Mouse (Mus musculus) embryonic facial prominence, embryonic 10.5 days (tissue): Measurements from ENCODE around the gene Gm11172. TPM values are rescaled to one million over a fixed set of nuclear protein-coding genes. Genes with fewer than 3 reads are reported as not detected.
A peak's percentile ranks its signal among the peaks of the same experiment; 100 is the strongest.

ENCODE experiments used
- DNase-seq: peaks from one replicate; pipeline ENCODE4 v3.0.0-alpha.2; 2017; ENCODE audit warnings: low spot score
- H3K27ac ChIP-seq: fragments of 300-500 bp; sonication (generic); replicated peaks from 2 replicates; pipeline ENCODE4 v1.5.1; 2016; ENCODE audit warnings: mild to moderate bottlenecking
- H3K27me3 ChIP-seq: fragments of 300-500 bp; sonication (generic); replicated peaks from 2 replicates; pipeline ENCODE4 v1.6.1; 2016; ENCODE audit warnings: low read depth, mild to moderate bottlenecking; ENCODE audit not compliant: poor library complexity, severe bottlenecking
- H3K36me3 ChIP-seq: fragments of 300-500 bp; sonication (generic); replicated peaks from 2 replicates; pipeline ENCODE4 v1.6.1; 2016; ENCODE audit warnings: mild to moderate bottlenecking, moderate library complexity
- H3K4me1 ChIP-seq: fragments of 300-500 bp; sonication (generic); 2 replicates; pipeline ENCODE4 v1.6.1; 2016
- H3K4me3 ChIP-seq: fragments of 300-500 bp; sonication (generic); 2 replicates; pipeline ENCODE4 v1.5.1; 2016; ENCODE audit warnings: mild to moderate bottlenecking, moderate library complexity
- H3K9me3 ChIP-seq: fragments of 300-500 bp; sonication (generic); 2 replicates; pipeline ENCODE4 v1.6.1; 2016; ENCODE audit warnings: mild to moderate bottlenecking
- WGBS: fragments of 180-500 bp; shearing (Covaris S2); methylation state at CpG from one replicate; pipeline ENCODE4 v1.1.7; 2016; 5-methylcytosine and 5-hydroxymethylcytosine counted together
- polyA plus RNA-seq: library from polyadenylated mRNA; unstranded; fragments of >200 nt; fragmentation: Nextera tagmentation; extraction: Ambion mirVana; gene quantifications from 2 replicates; pipeline ENCODE4 v1.2.1, GENCODE M21; 2016

The Gm11172 gene
- polyA plus RNA-seq, 1 experiment from 2014 or later: not detected

DNA sequence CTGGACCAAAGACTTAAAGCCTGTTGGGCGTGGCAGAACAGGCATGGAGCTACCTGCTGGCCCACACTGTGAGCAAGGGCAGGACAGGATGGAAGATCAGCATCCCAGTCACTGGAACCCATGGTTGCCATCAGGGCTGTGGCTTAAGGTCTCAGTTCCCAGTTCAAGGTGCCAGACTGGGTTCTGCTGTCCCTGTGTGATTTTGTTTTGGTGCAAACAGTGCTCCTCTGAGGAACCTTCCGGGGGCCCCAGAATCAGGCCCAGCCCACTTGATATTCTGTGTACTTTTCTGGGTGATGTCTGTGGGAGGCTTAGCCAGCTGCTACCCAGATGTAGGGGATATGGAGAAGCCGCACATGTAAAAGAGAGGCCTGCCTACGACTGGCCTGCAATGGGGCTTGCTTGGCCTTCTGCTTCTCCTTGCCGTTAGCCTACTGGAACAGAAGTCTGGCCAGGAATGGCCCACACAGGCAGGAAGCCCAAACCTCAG is 32.0 kb upstream of the Gm11172 start:
- Histone ChIP-seq H3K4me1 (peaks cover 55% of the 10 kb centered on the region), H3K27ac (peak overlapping the region; percentile 19), H3K9me3 (no peaks in the 10 kb centered on the region), H3K36me3 (no peaks in the 10 kb centered on the region), H3K4me3 (no peak overlapping the region), H3K27me3 (peaks cover 27% of the 10 kb centered on the region)
- WGBS: 81% methylated on average over 5 of the region's 5 CpGs
- no peak for DNase-seq

DNA sequence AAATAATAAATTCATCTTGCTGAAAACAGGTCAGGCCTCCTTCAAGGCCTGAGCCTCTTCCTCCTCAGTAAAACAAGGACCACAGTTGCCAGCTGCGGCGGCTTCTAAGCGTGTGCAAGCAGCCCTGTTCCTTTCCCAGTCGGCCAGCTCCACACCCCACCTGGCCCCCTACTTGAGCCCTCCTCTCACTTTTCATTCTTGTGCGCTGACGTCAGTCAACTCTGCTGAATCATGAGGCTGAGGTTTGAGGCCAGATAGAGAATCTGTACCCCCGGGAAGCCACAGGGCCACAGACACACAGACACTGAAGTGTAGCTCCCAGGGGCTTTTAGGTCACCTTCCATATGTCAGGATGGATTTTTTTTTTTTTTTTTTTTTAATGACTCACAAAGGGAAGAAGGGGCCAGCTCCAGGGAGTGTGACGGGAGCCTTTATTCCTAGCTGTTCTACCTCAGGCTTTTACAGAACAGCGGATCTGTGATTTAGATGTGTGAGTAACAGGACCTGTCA is 30.8 kb upstream of the Gm11172 start:
- WGBS: 37% methylated on average over 9 of the region's 9 CpGs
- H3K27ac ChIP-seq: 0 out of 2 replicates have a peak overlapping the region, but pooled peaks have one; percentile 62

DNA sequence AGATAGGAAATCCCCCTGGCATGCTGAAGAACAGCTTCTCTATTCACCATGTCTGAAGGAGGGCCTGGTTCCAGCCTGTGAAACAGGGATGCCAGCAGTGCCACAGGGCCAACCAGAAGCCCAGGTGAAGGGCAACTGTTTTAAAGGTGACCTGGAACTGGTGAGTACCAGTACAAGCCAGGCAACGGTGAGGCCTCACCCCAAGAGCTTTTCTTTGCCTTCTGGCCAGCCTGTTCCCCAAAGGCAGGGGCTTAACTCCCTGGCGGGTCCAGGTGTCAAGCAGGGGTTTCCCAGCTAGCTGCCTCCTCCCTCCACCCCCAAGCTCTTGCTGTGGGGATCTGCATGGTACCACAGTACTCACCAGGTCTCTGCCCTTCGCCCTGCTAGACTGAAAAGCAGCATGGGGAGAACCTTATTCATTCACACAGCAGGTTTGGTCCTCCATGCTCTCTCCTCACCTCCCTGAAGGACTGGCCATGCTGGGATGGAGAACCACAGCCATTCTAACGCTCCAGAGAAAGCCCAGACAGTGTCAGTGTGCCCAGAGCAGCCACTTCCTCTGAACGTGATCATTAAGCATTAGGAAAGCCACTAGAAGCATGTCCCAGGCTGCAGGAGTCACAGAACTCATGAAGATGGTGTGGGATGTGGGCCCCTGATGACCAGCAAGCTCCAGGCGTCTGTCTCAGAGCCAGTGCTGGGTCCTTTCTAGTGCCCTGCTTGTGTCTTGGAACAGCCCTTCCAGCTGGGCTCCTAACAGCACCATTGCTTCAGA is 30.2 kb upstream of the Gm11172 start:
- Histone ChIP-seq H3K4me3 (no peak overlapping the region), H3K27ac (peak overlapping the region; percentile 62)

More for the DNA sequence above, 30.8 kb upstream of the Gm11172 start:
- DNase-seq: peak; percentile 55
- H3K9me3 ChIP-seq: no peaks in the 10 kb centered on the region
- H3K4me3 ChIP-seq: no peak overlapping the region
- H3K27me3 ChIP-seq: peaks cover 27% of the 10 kb centered on the region
- no peaks in the 10 kb centered on the region for H3K36me3 ChIP-seq
- H3K4me1 ChIP-seq: peaks cover 62% of the 10 kb centered on the region

DNA sequence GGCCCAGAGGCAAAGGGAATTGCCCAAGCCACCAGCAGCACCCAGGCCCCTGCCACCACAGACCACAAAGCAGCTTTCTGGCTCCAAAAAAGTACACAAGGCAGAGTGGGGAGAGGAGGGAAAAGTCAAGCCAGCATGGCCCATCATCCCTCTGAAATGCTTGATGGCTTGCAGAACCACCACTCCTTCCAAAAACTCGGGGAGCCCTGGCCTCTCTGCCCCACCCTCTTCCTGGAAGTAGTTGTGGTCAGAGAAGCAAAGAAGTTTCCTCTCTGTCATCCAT is 29.6 kb upstream of the Gm11172 start:
- H3K9me3 ChIP-seq: no peaks in the 10 kb centered on the region
- 48% methylated on average over 1 of the region's 1 CpGs for WGBS
- H3K4me1 ChIP-seq: peaks cover 65% of the 10 kb centered on the region
- no peak for DNase-seq
- H3K4me3 ChIP-seq: no peak overlapping the region
- H3K27me3 ChIP-seq: peaks cover 27% of the 10 kb centered on the region
- no peaks in the 10 kb centered on the region for H3K36me3 ChIP-seq
- H3K27ac ChIP-seq: no peak overlapping the region

More for the DNA sequence above, 30.2 kb upstream of the Gm11172 start:
- H3K9me3 ChIP-seq: no peaks in the 10 kb centered on the region
- no peaks in the 10 kb centered on the region for H3K36me3 ChIP-seq
- DNase-seq: no peak
- WGBS: 44% methylated on average over 6 of the region's 6 CpGs
- peaks cover 64% of the 10 kb centered on the region for H3K4me1 ChIP-seq
- peaks cover 27% of the 10 kb centered on the region for H3K27me3 ChIP-seq

DNA sequence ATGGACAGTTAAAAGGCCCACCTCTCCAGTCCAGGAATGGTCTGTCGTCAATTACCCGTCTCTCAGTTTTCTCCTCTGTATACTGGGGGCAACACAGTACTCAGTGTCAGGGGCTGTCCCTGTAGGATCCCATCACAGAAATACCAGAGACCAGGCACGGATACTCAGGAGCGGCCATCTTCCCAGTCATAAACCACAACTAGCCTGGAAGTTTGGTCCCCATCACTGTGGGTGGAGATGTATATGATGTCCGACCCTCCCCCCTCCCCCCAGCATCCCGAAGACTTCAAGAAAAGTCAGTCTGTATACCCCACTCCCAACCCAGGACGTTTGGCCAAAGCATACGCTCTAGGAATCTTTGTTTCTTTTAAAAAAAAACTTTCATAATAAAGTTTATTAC is 29.3 kb upstream of the Gm11172 start:
- Histone ChIP-seq H3K36me3 (no peaks in the 10 kb centered on the region), H3K9me3 (no peaks in the 10 kb centered on the region), H3K27ac (no peak overlapping the region), H3K27me3 (peaks cover 27% of the 10 kb centered on the region), H3K4me1 (peaks cover 69% of the 10 kb centered on the region), H3K4me3 (peak overlapping the region; percentile 78; the same call in 1 of the 2 replicates)
- DNase-seq: no peak
- WGBS: 68% methylated on average over 8 of the region's 8 CpGs

DNA sequence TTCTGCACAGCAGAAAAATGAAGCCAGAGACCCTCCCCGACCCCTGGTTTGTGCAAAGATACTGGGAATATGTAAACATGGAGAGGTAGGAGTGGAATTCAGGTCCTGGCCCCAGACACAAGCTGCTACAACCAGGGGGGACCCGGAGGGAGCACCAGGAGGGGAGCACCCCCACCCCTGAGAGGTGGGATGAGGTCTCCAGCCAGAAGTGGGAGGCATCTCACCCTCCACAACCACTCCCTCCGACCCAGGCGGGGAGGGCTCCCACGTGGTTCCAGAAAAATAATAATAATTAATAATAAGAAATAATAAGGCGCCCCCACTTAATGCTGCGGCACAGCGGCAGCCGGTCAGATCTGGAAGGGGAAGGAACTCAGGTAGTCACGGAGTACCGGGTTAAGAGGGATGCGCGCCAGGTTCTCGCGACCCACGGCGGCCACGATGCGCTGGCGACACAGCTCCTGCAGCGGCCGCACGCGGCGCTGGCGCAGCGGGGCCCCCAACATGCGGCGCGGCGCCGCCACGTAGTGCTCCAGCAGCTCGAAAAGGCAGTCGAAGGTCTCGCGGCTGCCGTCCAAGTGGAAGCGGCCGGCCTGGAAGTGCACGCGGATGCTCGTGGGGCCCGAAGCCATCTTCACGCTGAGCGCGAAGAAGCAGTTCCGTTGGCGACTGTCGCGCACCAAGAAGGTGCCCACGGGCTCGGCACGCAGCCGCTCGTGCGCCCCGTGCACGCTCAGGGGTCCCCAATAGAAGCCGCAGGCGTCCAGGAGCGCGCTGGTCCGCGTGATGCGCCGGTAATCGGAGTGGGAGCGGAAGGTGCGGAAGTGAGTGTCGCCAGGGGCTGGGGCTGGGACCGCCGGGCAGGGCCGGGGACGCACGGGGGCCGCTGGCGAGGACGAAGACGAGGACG is 28.6 kb upstream of the Gm11172 start:
- peak; percentile 71 for DNase-seq
- no peaks in the 10 kb centered on the region for H3K9me3 ChIP-seq
- no peaks in the 10 kb centered on the region for H3K36me3 ChIP-seq
- peak overlapping the region; percentile 93 for H3K27ac ChIP-seq
- WGBS: 3% methylated on average over 81 of the region's 81 CpGs
- peaks cover 27% of the 10 kb centered on the region for H3K27me3 ChIP-seq
- peaks cover 75% of the 10 kb centered on the region for H3K4me1 ChIP-seq
- peak overlapping the region; percentile 78 for H3K4me3 ChIP-seq

DNA sequence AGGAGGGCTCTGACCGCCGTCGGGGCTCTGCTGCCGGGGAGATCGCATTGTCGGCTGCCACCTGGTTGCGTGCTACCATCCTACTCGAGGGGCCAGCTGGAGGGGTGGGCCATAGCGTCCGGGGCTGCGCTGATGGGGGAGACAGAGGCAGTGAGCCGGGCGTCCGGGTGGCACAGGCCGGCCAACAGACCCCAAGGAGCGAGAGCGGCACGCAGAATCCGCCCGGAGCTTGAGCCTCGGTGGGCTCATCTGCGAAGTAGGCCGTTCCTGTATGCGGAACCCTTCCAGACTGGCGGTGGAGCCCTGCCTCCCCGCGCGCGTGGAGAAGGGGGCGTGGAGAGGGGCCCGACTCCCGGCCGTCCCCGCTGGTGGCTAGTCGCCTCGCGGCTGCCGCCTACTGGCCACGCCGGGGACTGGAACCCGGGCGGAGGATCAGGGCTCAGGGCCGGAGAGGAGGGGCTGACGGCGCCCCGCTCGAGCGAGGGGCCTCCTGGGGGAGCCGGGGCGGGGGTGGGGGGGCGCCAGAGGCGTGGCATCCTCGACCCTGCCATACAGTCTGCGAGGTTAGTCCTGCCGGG is 27.8 kb upstream of the Gm11172 start:
- H3K27ac ChIP-seq: peak overlapping the region; percentile 93
- peaks cover 30% of the 10 kb centered on the region for H3K27me3 ChIP-seq
- WGBS: under 1% methylated on average over 55 of the region's 55 CpGs
- peak; percentile 96 for DNase-seq
- no peaks in the 10 kb centered on the region for H3K36me3 ChIP-seq
- peaks cover 77% of the 10 kb centered on the region for H3K4me1 ChIP-seq
- H3K9me3 ChIP-seq: no peaks in the 10 kb centered on the region
- H3K4me3 ChIP-seq: peak overlapping the region; percentile 78

DNA sequence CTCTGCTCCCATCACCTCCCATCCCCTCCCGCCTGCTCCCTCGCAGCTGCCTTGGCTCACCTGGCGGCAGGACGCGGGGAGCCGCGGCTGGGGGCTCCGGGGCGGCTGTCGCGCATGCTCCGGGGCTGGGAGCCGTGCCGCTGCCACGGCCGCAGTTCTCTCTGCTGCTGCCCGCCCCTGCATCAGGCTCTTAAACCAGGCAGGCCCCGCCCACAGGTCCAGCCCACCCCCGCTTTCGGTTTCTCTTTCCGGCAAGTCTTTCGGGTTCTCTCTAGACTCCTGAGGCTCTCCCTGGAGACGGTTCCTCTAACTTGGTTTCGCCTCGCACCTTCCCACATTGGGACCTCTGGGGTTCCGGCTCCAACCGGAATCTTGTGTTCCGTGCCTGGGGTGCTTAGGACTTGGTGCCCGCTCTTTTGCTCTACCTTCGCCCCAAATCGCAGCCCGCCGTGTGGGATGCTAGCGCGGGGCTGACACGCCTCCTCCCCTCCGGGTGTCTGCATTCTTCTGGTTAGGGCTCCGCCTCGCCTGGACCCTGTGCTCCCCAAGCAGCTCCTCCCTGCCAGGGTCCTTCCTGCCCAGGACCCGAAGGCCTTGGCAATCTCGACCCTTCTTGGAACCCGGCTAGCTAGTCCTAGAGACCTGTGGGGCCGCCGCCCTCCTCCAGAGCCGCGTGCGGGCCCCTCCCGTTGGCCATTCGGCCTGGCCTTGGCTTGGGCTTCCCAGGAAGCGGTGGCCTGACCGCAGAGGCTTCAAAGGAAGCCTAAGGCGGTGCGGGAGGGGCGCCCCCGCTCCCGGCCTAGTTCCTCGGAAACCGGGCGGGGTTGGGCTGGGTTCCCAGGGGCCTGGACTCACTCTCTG is 27.1 kb upstream of the Gm11172 start, which contains the start of gene Socs1:
Socs1 (minus strand) TSS at position 166 of the 861 bp plus-strand sequence.
- peak; percentile 93 for DNase-seq
- H3K4me1 ChIP-seq: peaks cover 77% of the 10 kb centered on the region
- H3K9me3 ChIP-seq: no peaks in the 10 kb centered on the region
- H3K36me3 ChIP-seq: no peaks in the 10 kb centered on the region
- peaks cover 37% of the 10 kb centered on the region for H3K27me3 ChIP-seq
- under 1% methylated on average over 59 of the region's 59 CpGs for WGBS
- H3K4me3 ChIP-seq: peak within 1 kb of the TSS; percentile 78
- H3K27ac ChIP-seq: peak within 1 kb of the TSS; percentile 93

DNA sequence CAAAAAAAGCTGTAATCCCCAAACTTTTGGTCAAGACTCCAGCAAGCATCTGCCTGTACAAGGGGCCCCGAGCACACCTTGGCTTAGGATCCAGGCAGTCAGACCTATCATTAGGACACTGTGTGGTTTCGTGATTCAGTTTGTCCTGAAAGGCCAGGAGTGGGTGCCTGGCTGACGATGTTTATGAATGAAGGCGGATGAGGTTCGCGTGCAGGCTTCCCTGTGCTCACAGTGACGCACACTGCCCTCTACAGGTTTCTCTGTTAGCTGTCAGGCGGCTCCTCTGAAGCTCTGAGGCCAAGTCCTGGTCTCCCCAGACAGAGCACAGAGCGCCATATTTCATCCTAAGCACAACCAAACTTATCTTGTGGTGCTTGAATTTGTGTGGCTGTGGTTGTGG is 26.4 kb upstream of the Gm11172 start:
- peak; percentile 88 for DNase-seq
- Histone ChIP-seq H3K36me3 (no peaks in the 10 kb centered on the region), H3K27ac (peak overlapping the region; percentile 93), H3K9me3 (no peaks in the 10 kb centered on the region), H3K4me1 (peaks cover 71% of the 10 kb centered on the region), H3K4me3 (peak overlapping the region; percentile 78), H3K27me3 (peaks cover 40% of the 10 kb centered on the region)
- 3% methylated on average over 9 of the region's 9 CpGs for WGBS

DNA sequence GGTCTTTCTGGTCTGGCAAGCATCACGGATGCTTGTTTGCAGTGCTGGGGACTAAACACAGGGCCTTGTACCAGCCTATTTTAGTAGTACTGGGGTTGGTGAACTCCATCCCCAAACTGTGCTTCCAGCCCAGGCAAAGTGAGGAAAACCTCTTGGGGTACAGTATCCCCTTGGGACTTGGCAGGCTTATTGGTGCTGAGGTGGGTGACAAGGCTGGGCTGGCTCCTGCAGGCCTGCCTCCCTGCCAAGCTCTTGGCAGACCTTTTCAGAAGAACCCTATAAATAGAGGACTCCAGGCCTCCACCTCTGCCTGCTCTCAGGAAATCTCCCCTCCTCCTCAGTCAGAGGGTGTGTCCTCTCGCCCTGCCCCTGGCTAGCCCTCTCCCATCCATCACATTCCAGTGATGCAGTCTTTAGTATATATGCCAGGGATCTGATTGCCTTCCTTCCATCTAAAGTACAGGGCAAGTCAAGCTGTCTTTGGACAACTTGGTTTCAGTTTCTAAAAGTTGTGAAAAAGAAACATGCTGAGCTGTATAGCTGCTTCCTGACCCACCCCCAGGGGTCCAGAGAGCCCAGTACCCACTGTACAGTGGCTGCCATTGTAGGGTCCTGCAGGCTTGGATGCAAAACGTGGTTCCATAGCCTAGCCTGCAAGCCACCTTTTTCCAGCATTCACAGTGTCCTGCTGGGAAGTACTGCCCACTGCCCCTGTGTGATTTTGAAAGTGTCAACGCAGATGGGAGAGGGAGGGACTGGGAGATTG is 25.8 kb upstream of the Gm11172 start:
- H3K4me3 ChIP-seq: no peak overlapping the region
- WGBS: 62% methylated on average over 4 of the region's 4 CpGs
- H3K4me1 ChIP-seq: peaks cover 64% of the 10 kb centered on the region
- H3K36me3 ChIP-seq: no peaks in the 10 kb centered on the region
- H3K27ac ChIP-seq: peak overlapping the region; percentile 60; the same call in 1 of the 2 replicates
- no peaks in the 10 kb centered on the region for H3K9me3 ChIP-seq
- no peak for DNase-seq
- H3K27me3 ChIP-seq: peaks cover 44% of the 10 kb centered on the region

DNA sequence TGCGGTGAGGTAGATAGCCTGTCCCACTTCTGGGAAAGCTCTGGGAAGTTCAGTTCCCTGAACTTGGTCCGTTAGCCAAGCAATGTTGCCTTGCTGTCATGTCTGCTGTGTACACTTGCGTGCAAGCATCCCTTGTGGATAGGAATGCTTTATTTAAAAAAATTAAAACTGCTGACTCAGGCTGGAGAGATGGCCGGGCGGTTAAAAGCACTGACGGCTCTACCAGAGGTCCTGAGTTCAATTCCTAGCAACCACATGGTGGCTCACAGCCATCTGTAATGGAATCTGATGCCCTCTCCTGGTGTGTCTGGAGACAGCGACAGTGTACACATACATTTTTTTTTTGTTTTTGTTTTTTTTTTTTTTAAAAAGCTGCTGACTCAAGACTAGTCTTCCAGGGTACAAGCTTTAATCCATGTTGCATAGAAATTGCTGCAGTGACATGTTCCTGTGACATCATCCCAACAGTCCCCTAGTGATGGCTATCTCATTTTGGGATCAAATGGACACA is 25.1 kb upstream of the Gm11172 start:
- DNase-seq: no peak
- Histone ChIP-seq H3K27ac (no peak overlapping the region), H3K9me3 (no peaks in the 10 kb centered on the region), H3K27me3 (peaks cover 40% of the 10 kb centered on the region), H3K4me3 (no peak overlapping the region), H3K4me1 (peaks cover 58% of the 10 kb centered on the region), H3K36me3 (no peaks in the 10 kb centered on the region)
- 82% methylated on average over 7 of the region's 7 CpGs for WGBS
